In genomic region chr8:13293677-13294470, GRCm38 (mm10) we compare ENCODE assay signal across 19 mouse cellular contexts. TPM values are rescaled to one million over a fixed set of nuclear protein-coding genes. Genes with fewer than 3 reads are reported as not detected.
"Had no signal": no experiment of that assay in that cellular context is flagged by ENCODE, and none has a peak within 500 bp of the region (broad histone marks: within the 10 kb centered on the region; RNA-seq: fewer than 3 reads in every experiment).

No protein-coding gene starts in this region.

- H3K9me3 ChIP-seq: kidney, embryonic 15.5 days; liver, embryonic 15.5 days; midbrain, embryonic 12.5 days; neural tube, embryonic 13.5 days had no signal

- H3K27ac ChIP-seq: kidney, embryonic 15.5 days; layer of hippocampus, adult 2 months; liver, embryonic 15.5 days; macrophage; midbrain, embryonic 12.5 days; neural tube, embryonic 13.5 days had no signal

- H3K9ac ChIP-seq: kidney, embryonic 15.5 days; liver, embryonic 15.5 days; midbrain, embryonic 12.5 days; neural tube, embryonic 13.5 days had no signal

- ATAC-seq: intestine, embryonic 16.5 days; midbrain, embryonic 16.5 days had no signal

- H3K4me2 ChIP-seq: kidney, embryonic 15.5 days; liver, embryonic 11.5 days; liver, embryonic 15.5 days; midbrain, embryonic 12.5 days; neural tube, embryonic 13.5 days had no signal

- H3K4me3 ChIP-seq: kidney, embryonic 15.5 days; layer of hippocampus, adult 2 months; liver, embryonic 15.5 days; midbrain, embryonic 12.5 days; neural tube, embryonic 13.5 days had no signal

- DNase-seq: left cerebral cortex, postnatal 4 days; lung, adult 2 months; lung, postnatal 10 days; retina, postnatal 1 day; right cerebral cortex, postnatal 4 days; spleen, adult 18-20 months; thymus, adult 2 months; thymus, postnatal 25 days had no signal

- H3K27me3 ChIP-seq: kidney, embryonic 15.5 days; liver, embryonic 15.5 days; midbrain, embryonic 12.5 days; neural tube, embryonic 13.5 days had no signal

RNA-seq across cellular contexts. Expression of gene Adprhl1, which starts 39.9 kb away (rescaled TPM):
- total RNA-seq: megakaryocyte-erythroid progenitor cell, adult 5-6 weeks had no signal
- polyA plus RNA-seq: stomach, embryonic 14.5 days had no signal
